Mouse (Mus musculus) heart, adult 2 months (tissue): ENCODE data around the gene Prcd. TPM values are rescaled to one million over a fixed set of nuclear protein-coding genes. Genes with fewer than 3 reads are reported as not detected.
"Not testable (repeated sequence)": the region's sequence is repeated elsewhere in the genome, so short reads cannot be mapped to it uniquely, and the experiment has no call there.

Experiments
- DNase-seq, 2 experiments: peaks; one replicate each; pipeline ENCODE4 v3.0.0; 2021
- H3K27ac ChIP-seq: fragments of 200-600 bp; 2 replicates; pipeline ENCODE4 v1.8.1; 2022
- H3K27me3 ChIP-seq: fragments of 200-500 bp; 2 replicates; pipeline ENCODE4 v1.6.1; 2012; ENCODE audit warnings: mild to moderate bottlenecking, low read length, inconsistent platforms, mixed read lengths; ENCODE audit not compliant: control insufficient read depth, insufficient read depth
- H3K36me3 ChIP-seq: fragments of 200-500 bp; 2 replicates; pipeline ENCODE4 v1.6.1; 2012; ENCODE audit warnings: low read length, inconsistent platforms; ENCODE audit not compliant: control insufficient read depth, insufficient read depth
- H3K4me1 ChIP-seq: fragments of 200-500 bp; 2 replicates; pipeline ENCODE4 v1.6.1; 2011; ENCODE audit warnings: low read length; ENCODE audit not compliant: control insufficient read depth, insufficient read depth
- H3K4me3 ChIP-seq: fragments of 200-600 bp; 2 replicates; pipeline ENCODE4 v1.8.1; 2022
- H3K79me2 ChIP-seq: fragments of 200-500 bp; replicated peaks from 2 replicates; pipeline ENCODE4 v1.6.1; 2012; ENCODE audit warnings: mild to moderate bottlenecking, inconsistent platforms, low read length, moderate library complexity, mixed read lengths; ENCODE audit not compliant: control insufficient read depth, insufficient read depth
- H3K9ac ChIP-seq: fragments of 200-500 bp; 2 replicates; pipeline ENCODE4 v1.6.1; 2012; ENCODE audit warnings: low read depth, mild to moderate bottlenecking, control low read depth, inconsistent platforms, low read length, mixed read lengths
- CTCF ChIP-seq: fragments of 200-600 bp; IDR thresholded peaks from 2 replicates; pipeline ENCODE4 v1.8.1; 2022; ENCODE audit warnings: antibody characterized with exemption, mild to moderate bottlenecking, moderate library complexity
- EP300 ChIP-seq: fragments of 200-500 bp; IDR thresholded peaks from 2 replicates; pipeline ENCODE4 v1.6.1; 2011; ENCODE audit warnings: low read depth, low read length, control low read depth; ENCODE audit not compliant: insufficient read depth
- POLR2A ChIP-seq: fragments of 200-500 bp; IDR thresholded peaks from 2 replicates; pipeline ENCODE4 v1.6.1; 2011; ENCODE audit warnings: mild to moderate bottlenecking, low read depth, low read length, control low read depth; ENCODE audit not compliant: insufficient read depth
- whole genome bisulfite sequencing: fragments of 180-500 bp; shearing (Covaris S2); methylation state at CpG from one replicate; pipeline ENCODE4 v1.1.7; 2018; 5-methylcytosine and 5-hydroxymethylcytosine counted together
- intact Hi-C: fragments of 180-260 bp; cut with DNase I; formaldehyde crosslinking; loops from one replicate; pipeline ENCODE4 v1.15.1; 2025
- polyA plus RNA-seq: library from polyadenylated mRNA; depleted of rRNA; stranded (reverse); fragments of >200 nt; gene quantifications from 2 replicates; pipeline ENCODE4 v1.2.3, GENCODE M21; 2012
- total RNA-seq, 2 experiments: library from RNA; stranded (reverse); gene quantifications; 2 replicates each; pipeline ENCODE4 v1.2.3; 2021

The Prcd gene
- total and polyA plus RNA-seq, 3 experiments = 1.1 to 1.3 (median 1.1) TPM

GRCm38 (mm10) chr11:116671845-116672434, 18.6 kb downstream of the Prcd start:
- no peaks in the 10 kb centered on the region for H3K79me2 ChIP-seq
- peak overlapping the region; percentile 77 for H3K27ac ChIP-seq
- H3K4me3 ChIP-seq = peak overlapping the region; percentile 97
- H3K27me3 ChIP-seq = no peaks in the 10 kb centered on the region
- TF ChIP-seq POLR2A (no peak), EP300 (no peak), CTCF (no peak)
- peak in 1 of 2 experiments; percentile 37 for DNase-seq
- WGBS = under 1% methylated on average over 24 of the region's 24 CpGs
- intact Hi-C loops = loop anchor here (1.0 to 10.0 kb wide), 2 partner anchors 29 to 133 kb away; no protein-coding TSS in a partner anchor
- H3K4me1 ChIP-seq = peaks cover 4% of the 10 kb centered on the region
- H3K36me3 ChIP-seq = peaks cover 15% of the 10 kb centered on the region
- peak overlapping the region; percentile 76 for H3K9ac ChIP-seq

DNA sequence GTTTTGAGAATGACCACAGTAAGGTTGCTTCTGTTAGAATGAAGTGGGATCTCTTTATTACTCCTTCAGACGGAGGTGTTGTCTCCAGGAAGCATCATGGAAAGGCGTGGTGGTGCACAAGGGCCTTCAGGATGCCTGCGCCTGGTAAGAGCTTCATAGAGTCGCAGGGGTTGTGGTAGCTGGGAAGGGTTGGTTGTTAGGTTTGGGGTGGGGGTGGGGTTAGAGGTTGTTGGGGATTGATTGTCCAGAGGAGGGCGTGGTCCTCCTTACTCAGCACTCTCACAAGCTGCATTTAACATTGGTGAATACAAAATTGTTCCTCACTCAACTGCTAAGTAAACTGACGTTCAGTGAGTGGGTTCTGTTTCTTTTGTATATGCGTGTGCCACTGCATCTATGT, 19.3 kb downstream of the Prcd start:
- DNase-seq = no peak
- H3K27me3 ChIP-seq = no peaks in the 10 kb centered on the region
- 23% methylated on average over 7 of the region's 7 CpGs for WGBS
- H3K27ac ChIP-seq = no peak overlapping the region
- H3K4me1 ChIP-seq = peaks cover 4% of the 10 kb centered on the region
- H3K79me2 ChIP-seq = no peaks in the 10 kb centered on the region
- intact Hi-C loops = loop anchor here (10.0 kb wide), 1 partner anchor 132 kb away; no protein-coding TSS in a partner anchor
- H3K4me3 ChIP-seq = peak overlapping the region; percentile 97
- H3K36me3 ChIP-seq = peaks cover 15% of the 10 kb centered on the region
- no peak overlapping the region for H3K9ac ChIP-seq
- TF ChIP-seq POLR2A = no peak
- TF ChIP-seq CTCF = no peak
- TF ChIP-seq EP300 = no peak

DNA sequence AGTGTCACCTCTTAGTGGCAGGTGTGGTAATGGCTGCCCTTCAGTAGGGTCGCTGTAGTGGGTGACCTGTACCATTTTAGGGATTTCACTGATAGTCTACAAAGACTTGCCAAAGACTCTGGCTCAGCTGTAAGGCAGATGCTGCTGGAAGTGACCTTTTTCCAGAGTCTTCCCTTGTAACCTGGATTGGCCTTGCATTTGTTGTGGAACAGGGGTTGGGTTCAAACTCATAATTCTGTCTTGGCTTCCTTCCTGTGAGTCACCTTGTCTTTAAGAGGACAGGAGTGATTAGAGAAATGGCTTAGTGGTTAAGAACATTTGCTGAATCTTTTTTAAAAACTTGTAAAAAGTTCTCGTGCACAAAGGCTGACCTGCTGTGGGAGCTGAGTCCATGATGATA, 20.1 kb downstream of the Prcd start:
- no peak for DNase-seq
- 58% methylated on average over 2 of the region's 2 CpGs for WGBS
- H3K4me3 ChIP-seq = no peak overlapping the region
- no peaks in the 10 kb centered on the region for H3K27me3 ChIP-seq
- peaks cover 15% of the 10 kb centered on the region for H3K36me3 ChIP-seq
- intact Hi-C loops = loop anchor here (10.0 kb wide), 1 partner anchor 131 kb away; no protein-coding TSS in a partner anchor
- no peaks in the 10 kb centered on the region for H3K79me2 ChIP-seq
- no peak overlapping the region for H3K9ac ChIP-seq
- H3K4me1 ChIP-seq = peaks cover 4% of the 10 kb centered on the region
- TF ChIP-seq CTCF = no peak
- no peak for TF ChIP-seq EP300
- TF ChIP-seq POLR2A = no peak
- H3K27ac ChIP-seq = no peak overlapping the region; the same call in 1 of the 2 replicates

GRCm38 (mm10) chr11:116674616-116675379, 21.5 kb downstream of the Prcd start:
- WGBS = 59% methylated on average over 7 of the region's 7 CpGs
- Histone ChIP-seq H3K27me3 (no peaks in the 10 kb centered on the region), H3K9ac (no peak overlapping the region), H3K27ac (peak overlapping the region; percentile 68), H3K4me3 (no peak overlapping the region), H3K4me1 (peaks cover 4% of the 10 kb centered on the region), H3K79me2 (no peaks in the 10 kb centered on the region), H3K36me3 (peaks cover 15% of the 10 kb centered on the region)
- intact Hi-C loops = loop anchor here (10.0 kb wide), 1 partner anchor 130 kb away; no protein-coding TSS in a partner anchor
- TF ChIP-seq CTCF (no peak), EP300 (no peak), POLR2A (no peak)
- no peak for DNase-seq

- not testable (repeated sequence) for H3K4me1 ChIP-seq, H3K9ac ChIP-seq, H3K79me2 ChIP-seq, H3K4me3 ChIP-seq, H3K27me3 ChIP-seq
- intact Hi-C loops = loop anchor here (10.0 kb wide), 1 partner anchor 129 kb away; no protein-coding TSS in a partner anchor
- WGBS = 45% methylated on average over 6 of the region's 6 CpGs
- Histone ChIP-seq H3K27ac (peak overlapping the region; percentile 68), H3K36me3 (peaks cover 15% of the 10 kb centered on the region)
- peak in 1 of 2 experiments; percentile 51 for DNase-seq
Observed at GRCm38 (mm10) chr11:116675429-116675828, 22.1 kb downstream of the Prcd start.
